Mouse (Mus musculus): ENCODE measurements around the gene Pomt1.

- TF ChIP-seq POLR2A (IDR thresholded peaks at IDR 0.05; ENCODE audit: borderline replicate concordance, low read depth, low read length) (no peak), CTCF (IDR thresholded peaks at IDR 0.05; ENCODE audit: low read depth, low read length) (no peak)
These were observed 58.9 kb downstream of the Pomt1 start for GRCm38 (mm10) chr2:32295285-32295684.
